Mouse (Mus musculus) liver, embryonic 16.5 days (tissue): Measurements from ENCODE around the gene Sobp. TPM values are rescaled to one million over a fixed set of nuclear protein-coding genes. Genes with fewer than 3 reads are reported as not detected.

Experiments
- ATAC-seq: fragments of 200-750 bp; cut with Nextera tagmentation; 2 replicates; pipeline ENCODE4 v1.8.0; 2017; ENCODE audit warnings: low read depth, mild to moderate bottlenecking, moderate number of reproducible peaks, moderate library complexity
- H3K27ac ChIP-seq: fragments of 300-500 bp; sonication (generic); 2 replicates; pipeline ENCODE4 v1.5.1; 2014; ENCODE audit warnings: mild to moderate bottlenecking, low read length
- H3K27me3 ChIP-seq: fragments of 300-500 bp; sonication (generic); 2 replicates; pipeline ENCODE4 v1.6.1; 2014; ENCODE audit warnings: low read depth, low read length, mixed read lengths; ENCODE audit not compliant: control insufficient read depth, insufficient read depth
- H3K36me3 ChIP-seq: fragments of 300-500 bp; sonication (generic); 2 replicates; pipeline ENCODE4 v1.6.1; 2014; ENCODE audit warnings: mild to moderate bottlenecking; ENCODE audit not compliant: control insufficient read depth, insufficient read depth
- H3K4me1 ChIP-seq: fragments of 300-500 bp; sonication (generic); 2 replicates; pipeline ENCODE4 v1.6.1; 2014; ENCODE audit warnings: low read depth, low read length, mixed read lengths; ENCODE audit not compliant: control insufficient read depth
- H3K4me2 ChIP-seq: fragments of 300-500 bp; sonication (generic); 2 replicates; pipeline ENCODE4 v1.6.1; 2014; ENCODE audit warnings: low read depth, low read length, mixed read lengths
- H3K4me3 ChIP-seq: fragments of 300-500 bp; sonication (generic); 2 replicates; pipeline ENCODE4 v1.5.1; 2014; ENCODE audit warnings: low read depth, mild to moderate bottlenecking, low read length
- H3K9ac ChIP-seq: fragments of 300-500 bp; sonication (generic); 2 replicates; pipeline ENCODE4 v1.6.1; 2014; ENCODE audit warnings: low read depth, low read length
- H3K9me3 ChIP-seq: fragments of 300-500 bp; sonication (generic); replicated peaks from 2 replicates; pipeline ENCODE4 v1.6.1; 2016; ENCODE audit warnings: low read length; ENCODE audit not compliant: control insufficient read depth
- WGBS: fragments of 180-500 bp; shearing (Covaris S2); extraction: QIAGEN DNeasy Blood & Tissue Kit; methylation state at CpG from one replicate; pipeline ENCODE4 v1.1.7; 2014; ENCODE audit not compliant: insufficient replicate concordance; 5-methylcytosine and 5-hydroxymethylcytosine counted together
- polyA plus RNA-seq: library from polyadenylated mRNA; unstranded; fragments of >200 nt; fragmentation: Nextera tagmentation; extraction: Ambion mirVana; gene quantifications from 2 replicates; pipeline ENCODE4 v1.2.1, GENCODE M21; 2015

The Sobp gene
- polyA plus RNA-seq, 1 experiment from 2014 or later, result 0.02 TPM

GRCm38 (mm10) chr10:43022190-43022761 lies 152.1 kb downstream of the Sobp start:
- H3K36me3 ChIP-seq, result no peaks in the 10 kb centered on the region
- no peak overlapping the region for H3K9ac ChIP-seq
- 7% methylated on average over 29 of the region's 29 CpGs for WGBS

DNA sequence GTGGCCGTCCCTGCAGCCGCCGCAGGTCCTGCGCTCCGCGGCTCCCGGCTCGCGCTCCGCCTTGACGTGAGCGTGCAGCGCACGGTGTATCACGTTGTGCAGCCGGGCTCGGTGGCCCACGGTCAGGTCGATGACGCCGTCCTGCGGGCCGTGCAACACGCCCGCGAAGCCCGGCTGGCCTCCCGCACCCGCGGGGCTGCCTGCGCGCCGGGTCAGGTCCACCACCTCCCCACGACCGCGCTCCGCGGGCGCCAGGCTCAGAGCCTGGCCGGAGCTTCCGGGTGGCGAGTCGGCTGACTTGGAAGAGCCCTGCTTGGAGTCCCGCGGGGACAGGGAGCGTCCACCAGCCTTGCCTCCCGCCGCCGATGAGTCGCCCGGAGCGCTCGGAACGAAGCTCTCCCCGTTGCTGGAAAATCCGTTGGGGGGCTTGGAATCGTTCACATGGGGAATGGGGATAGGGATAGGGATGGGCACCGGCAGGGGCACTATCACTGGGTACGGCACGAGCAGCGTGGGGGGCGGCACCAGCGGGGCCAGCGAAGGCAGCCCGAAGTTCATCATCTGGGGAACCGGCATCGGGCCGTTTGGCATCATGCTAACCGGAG lies 152.7 kb downstream of the Sobp start:
- H3K9me3 ChIP-seq, result no peaks in the 10 kb centered on the region
- H3K4me3 ChIP-seq, result peak overlapping the region; percentile 50
- peak overlapping the region; percentile 57 for H3K4me2 ChIP-seq
- under 1% methylated on average over 59 of the region's 69 CpGs for WGBS
- no peaks in the 10 kb centered on the region; the same call in none of the 2 replicates for H3K4me1 ChIP-seq
- no peak for ATAC-seq
- no peaks in the 10 kb centered on the region for H3K36me3 ChIP-seq
- no peak overlapping the region for H3K27ac ChIP-seq
- H3K27me3 ChIP-seq, result peaks cover 45% of the 10 kb centered on the region
- no peak overlapping the region for H3K9ac ChIP-seq

More at GRCm38 (mm10) chr10:43022190-43022761, 152.1 kb downstream of the Sobp start:
- no peak overlapping the region for H3K27ac ChIP-seq
- no peaks in the 10 kb centered on the region for H3K9me3 ChIP-seq
- no peak overlapping the region for H3K4me3 ChIP-seq
- no peaks in the 10 kb centered on the region; the same call in none of the 2 replicates for H3K4me1 ChIP-seq
- peak overlapping the region; percentile 57; the same call in 1 of the 2 replicates for H3K4me2 ChIP-seq
- H3K27me3 ChIP-seq, result peaks cover 45% of the 10 kb centered on the region
- no peak for ATAC-seq

DNA sequence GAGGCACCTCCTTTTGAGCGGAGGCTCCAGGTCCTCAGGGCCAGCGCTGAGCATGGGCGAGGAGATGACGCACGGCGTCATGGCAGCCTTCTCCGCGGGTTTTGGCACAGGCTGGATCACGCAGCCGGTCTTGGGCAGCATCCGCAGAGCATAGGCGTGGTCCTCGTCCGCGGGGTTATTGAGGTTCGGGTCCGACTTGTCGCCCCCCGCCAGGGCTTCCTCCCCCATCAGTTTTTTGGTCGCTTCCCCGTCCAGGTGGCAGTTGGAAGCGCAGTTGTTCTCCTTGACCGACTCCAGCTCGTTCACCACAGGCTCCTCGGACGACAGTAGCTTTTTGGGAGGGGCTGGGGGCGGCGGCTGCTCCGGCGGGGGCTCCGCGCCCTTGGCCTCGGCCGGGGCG lies 153.3 kb downstream of the Sobp start:
- Histone ChIP-seq H3K4me1 (no peaks in the 10 kb centered on the region; the same call in none of the 2 replicates), H3K36me3 (no peaks in the 10 kb centered on the region), H3K4me3 (peak overlapping the region; percentile 50), H3K27me3 (peaks cover 45% of the 10 kb centered on the region), H3K9me3 (no peaks in the 10 kb centered on the region), H3K27ac (no peak overlapping the region), H3K4me2 (peak overlapping the region; percentile 57), H3K9ac (no peak overlapping the region)
- no peak for ATAC-seq
- WGBS, result 1% methylated on average over 33 of the region's 35 CpGs

- Histone ChIP-seq H3K9ac (no peak overlapping the region), H3K4me1 (no peaks in the 10 kb centered on the region), H3K36me3 (no peaks in the 10 kb centered on the region), H3K9me3 (no peaks in the 10 kb centered on the region), H3K27ac (no peak overlapping the region), H3K4me2 (no peak overlapping the region), H3K27me3 (peaks cover 8% of the 10 kb centered on the region), H3K4me3 (no peak overlapping the region)
- ATAC-seq, result no peak
- 63% methylated on average over 5 of the region's 5 CpGs for WGBS
Measured at GRCm38 (mm10) chr10:43014782-43015181, 159.5 kb downstream of the Sobp start.

DNA sequence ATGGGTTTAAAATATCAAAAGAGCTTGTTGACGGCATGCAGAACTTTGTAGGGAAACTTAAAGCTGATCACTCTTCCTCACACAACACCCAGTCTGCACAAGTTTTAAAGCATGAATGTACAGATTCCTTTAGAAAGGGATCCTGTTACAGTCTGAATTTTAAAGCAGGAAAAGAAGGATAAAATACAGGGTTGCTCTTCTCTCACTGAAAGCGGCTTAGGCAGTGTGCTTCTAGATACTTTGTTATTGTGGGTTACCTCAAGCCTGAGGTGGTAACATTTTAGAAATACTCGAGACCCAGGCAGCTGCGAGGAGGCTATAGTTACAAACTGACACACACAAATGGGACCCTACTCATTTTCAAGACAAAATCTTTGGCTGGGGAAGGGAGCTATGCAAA lies 160.0 kb downstream of the Sobp start:
- Histone ChIP-seq H3K9ac (no peak overlapping the region), H3K27me3 (peaks cover 4% of the 10 kb centered on the region), H3K27ac (no peak overlapping the region), H3K4me2 (no peak overlapping the region), H3K4me1 (no peaks in the 10 kb centered on the region), H3K9me3 (no peaks in the 10 kb centered on the region), H3K36me3 (no peaks in the 10 kb centered on the region), H3K4me3 (no peak overlapping the region)
- no peak for ATAC-seq
- 56% methylated on average over 4 of the region's 4 CpGs for WGBS

DNA sequence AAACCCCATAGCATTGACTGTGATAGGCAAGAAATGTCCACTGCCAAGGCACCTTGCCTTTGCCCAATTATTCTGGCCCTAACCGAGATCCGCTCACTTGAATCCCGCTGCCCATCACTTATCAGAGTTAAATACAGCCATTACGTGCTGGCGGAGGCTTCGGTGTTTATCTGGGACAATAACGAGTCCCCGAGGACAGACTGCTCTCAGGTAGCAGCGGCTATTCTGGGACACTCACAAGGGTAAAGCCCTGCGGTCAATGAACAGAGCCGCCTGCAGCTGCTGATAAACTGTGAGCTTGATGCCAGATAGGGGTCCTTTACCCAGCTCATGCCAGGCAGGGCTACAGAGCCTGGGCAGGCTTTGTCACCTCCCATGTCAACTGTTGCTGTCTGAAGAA lies 166.2 kb downstream of the Sobp start:
- H3K27me3 ChIP-seq, result peaks cover 2% of the 10 kb centered on the region; the same call in 1 of the 2 replicates
- no peak for ATAC-seq
- 50% methylated on average over 11 of the region's 11 CpGs for WGBS

GRCm38 (mm10) chr10:43006534-43006933 lies 167.8 kb downstream of the Sobp start:
- Histone ChIP-seq H3K4me2 (no peak overlapping the region), H3K27ac (no peak overlapping the region), H3K36me3 (no peaks in the 10 kb centered on the region), H3K4me1 (0 out of 2 replicates have a peak, but pooled peaks cover 2% of the 10 kb centered on the region), H3K27me3 (peaks cover 8% of the 10 kb centered on the region; the same call in 1 of the 2 replicates), H3K9ac (no peak overlapping the region), H3K9me3 (no peaks in the 10 kb centered on the region), H3K4me3 (no peak overlapping the region)
- WGBS, result 60% methylated on average over 4 of the region's 4 CpGs
- no peak for ATAC-seq

More for the DNA sequence above, 166.2 kb downstream of the Sobp start:
- H3K4me1 ChIP-seq, result no peaks in the 10 kb centered on the region
- H3K36me3 ChIP-seq, result no peaks in the 10 kb centered on the region
- no peak overlapping the region for H3K4me3 ChIP-seq
- H3K4me2 ChIP-seq, result no peak overlapping the region
- H3K9me3 ChIP-seq, result no peaks in the 10 kb centered on the region
- no peak overlapping the region for H3K9ac ChIP-seq
- no peak overlapping the region for H3K27ac ChIP-seq

DNA sequence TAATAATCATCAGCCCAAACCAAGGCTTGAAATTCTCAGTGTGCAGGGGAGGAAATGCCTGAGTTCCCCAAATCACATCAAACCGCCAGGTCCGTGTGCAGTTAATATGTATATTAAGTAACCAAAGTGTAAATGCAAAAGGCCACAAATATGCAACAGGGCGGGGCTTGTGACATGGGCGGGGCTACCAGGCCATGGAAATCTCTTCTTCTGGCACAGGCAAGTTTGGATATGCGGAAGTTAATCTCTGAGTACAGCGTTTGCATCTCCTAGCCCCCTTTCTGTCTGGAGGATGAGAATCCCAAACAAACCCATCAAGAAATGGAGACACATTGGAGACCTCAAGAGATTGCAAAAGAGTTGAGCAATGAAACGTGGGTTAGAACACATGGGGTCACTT lies 168.7 kb downstream of the Sobp start:
- H3K4me2 ChIP-seq, result no peak overlapping the region
- no peak for ATAC-seq
- H3K36me3 ChIP-seq, result no peaks in the 10 kb centered on the region
- H3K9me3 ChIP-seq, result no peaks in the 10 kb centered on the region
- no peak overlapping the region for H3K4me3 ChIP-seq
- no peak overlapping the region for H3K9ac ChIP-seq
- H3K27ac ChIP-seq, result no peak overlapping the region
- 0 out of 2 replicates have a peak, but pooled peaks cover 2% of the 10 kb centered on the region for H3K4me1 ChIP-seq
- WGBS, result 50% methylated on average over 7 of the region's 7 CpGs
- peaks cover 8% of the 10 kb centered on the region; the same call in 1 of the 2 replicates for H3K27me3 ChIP-seq

- no peak overlapping the region for H3K27ac ChIP-seq
- no peaks in the 10 kb centered on the region for H3K9me3 ChIP-seq
- no peak overlapping the region for H3K4me2 ChIP-seq
- H3K4me3 ChIP-seq, result no peak overlapping the region
- H3K9ac ChIP-seq, result no peak overlapping the region
- WGBS, result 63% methylated on average over 4 of the region's 4 CpGs
- no peak for ATAC-seq
- H3K27me3 ChIP-seq, result peaks cover 8% of the 10 kb centered on the region; the same call in 1 of the 2 replicates
- 0 out of 2 replicates have a peak, but pooled peaks cover 2% of the 10 kb centered on the region for H3K4me1 ChIP-seq
- H3K36me3 ChIP-seq, result no peaks in the 10 kb centered on the region
Measured at GRCm38 (mm10) chr10:43005031-43005430, 169.3 kb downstream of the Sobp start.
